Mouse (Mus musculus) C2C12 (cell line): Measurements from ENCODE around the gene Rnft2. TPM values are rescaled to one million over a fixed set of nuclear protein-coding genes. Genes with fewer than 3 reads are reported as not detected.

Source experiments
- H3K27me3 ChIP-seq: one replicate; pipeline ENCODE4 v1.6.1; 2011; ENCODE audit not compliant: control insufficient read depth, insufficient read depth, insufficient read length
- H3K36me3 ChIP-seq: one replicate; pipeline ENCODE4 v1.6.1; 2011; ENCODE audit not compliant: control insufficient read depth, insufficient read depth
- H3K4me3 ChIP-seq: one replicate; pipeline ENCODE4 v1.5.1; 2011; ENCODE audit warnings: mild to moderate bottlenecking, control low read depth; ENCODE audit not compliant: poor library complexity, insufficient read depth, severe bottlenecking
- H3K79me2 ChIP-seq: one replicate; pipeline ENCODE4 v1.6.1; 2011; ENCODE audit not compliant: control insufficient read depth, insufficient read depth
- H3K79me3 ChIP-seq: one replicate; pipeline ENCODE4 v1.6.1; 2011; ENCODE audit warnings: low read depth, control low read depth
- H3ac ChIP-seq: one replicate; pipeline ENCODE3; 2011; ENCODE audit warnings: low read depth; ENCODE audit not compliant: control insufficient read depth, insufficient read length
- CEBPB ChIP-seq: IDR thresholded peaks from one replicate; pipeline ENCODE4 v1.6.1; 2011; ENCODE audit warnings: low read depth, mild to moderate bottlenecking, control low read depth, moderate library complexity
- CTCF ChIP-seq: IDR thresholded peaks from one replicate; pipeline ENCODE4 v1.5.1; 2011; ENCODE audit not compliant: control insufficient read depth, insufficient read depth, insufficient read length
- FOSL1 ChIP-seq: IDR thresholded peaks from one replicate; pipeline ENCODE4 v1.8.0; 2011; ENCODE audit warnings: mild to moderate bottlenecking, low read length; ENCODE audit not compliant: poor library complexity, insufficient read depth, severe bottlenecking
- MAX ChIP-seq: IDR thresholded peaks from one replicate; pipeline ENCODE4 v1.6.1; 2011; ENCODE audit warnings: mild to moderate bottlenecking, control low read depth
- MYOD1 ChIP-seq: IDR thresholded peaks from one replicate; pipeline ENCODE4 v1.6.1; 2011; ENCODE audit warnings: low read depth; ENCODE audit not compliant: control insufficient read depth, insufficient read length
- MYOG ChIP-seq: IDR thresholded peaks from one replicate; pipeline ENCODE4 v1.6.1; 2011; ENCODE audit not compliant: control insufficient read depth, insufficient read length; ENCODE audit errors: extremely low read depth
- USF1 ChIP-seq: IDR thresholded peaks from one replicate; pipeline ENCODE4 v1.6.1; 2011; ENCODE audit warnings: low read depth, mild to moderate bottlenecking, control low read depth, moderate library complexity
- polyA plus RNA-seq: library from polyadenylated mRNA; unstranded; fragments of >200 nt; fragmentation: generic; extraction: Trizol; gene quantifications from one replicate; pipeline ENCODE4 v1.2.1, GENCODE M21; 2012; ENCODE audit warnings: missing spikeins

Gene Rnft2
- polyA plus RNA-seq, 1 experiment, result 1.1 TPM

DNA sequence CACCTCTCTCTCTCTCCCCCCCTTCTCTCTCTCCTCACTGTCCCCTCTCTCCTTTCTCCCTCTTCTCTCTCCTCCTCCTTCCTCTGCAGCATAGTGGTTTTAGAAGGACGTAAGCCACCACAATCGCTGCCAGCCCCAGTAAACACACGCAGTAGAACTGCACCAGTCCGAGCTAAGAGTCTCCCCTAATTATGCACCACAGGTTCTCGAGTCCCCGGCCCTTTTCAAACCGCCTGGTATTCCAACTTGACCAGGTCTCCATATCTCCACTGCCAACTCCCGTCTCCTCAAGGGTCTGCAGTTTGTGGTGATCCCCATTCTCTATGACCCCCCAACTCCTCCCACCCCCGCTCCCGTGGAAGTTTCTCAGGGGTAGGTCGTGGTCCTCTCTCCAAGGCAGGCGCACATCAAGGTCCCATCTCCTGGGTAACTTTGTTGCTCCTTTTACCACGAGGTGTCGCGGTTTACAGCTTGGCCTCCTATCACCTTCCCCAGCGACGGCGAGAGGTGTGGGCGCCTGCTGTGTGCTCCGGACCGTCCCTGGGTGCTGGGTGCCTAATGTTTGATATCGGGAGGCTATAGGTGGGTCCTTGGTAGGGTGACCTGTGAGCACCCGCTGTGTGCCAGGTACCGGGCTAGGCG, 73.9 kb downstream of the Rnft2 start:
- Histone ChIP-seq H3K27me3 (peaks cover 69% of the 10 kb centered on the region), H3K4me3 (no peak overlapping the region), H3K79me3 (no peaks in the 10 kb centered on the region), H3K79me2 (no peaks in the 10 kb centered on the region), H3ac (no peak overlapping the region), H3K36me3 (no peaks in the 10 kb centered on the region)
- TF ChIP-seq FOSL1 (no peak), MYOG (no peak), USF1 (no peak), MAX (no peak), CEBPB (no peak), CTCF (no peak), MYOD1 (no peak)

DNA sequence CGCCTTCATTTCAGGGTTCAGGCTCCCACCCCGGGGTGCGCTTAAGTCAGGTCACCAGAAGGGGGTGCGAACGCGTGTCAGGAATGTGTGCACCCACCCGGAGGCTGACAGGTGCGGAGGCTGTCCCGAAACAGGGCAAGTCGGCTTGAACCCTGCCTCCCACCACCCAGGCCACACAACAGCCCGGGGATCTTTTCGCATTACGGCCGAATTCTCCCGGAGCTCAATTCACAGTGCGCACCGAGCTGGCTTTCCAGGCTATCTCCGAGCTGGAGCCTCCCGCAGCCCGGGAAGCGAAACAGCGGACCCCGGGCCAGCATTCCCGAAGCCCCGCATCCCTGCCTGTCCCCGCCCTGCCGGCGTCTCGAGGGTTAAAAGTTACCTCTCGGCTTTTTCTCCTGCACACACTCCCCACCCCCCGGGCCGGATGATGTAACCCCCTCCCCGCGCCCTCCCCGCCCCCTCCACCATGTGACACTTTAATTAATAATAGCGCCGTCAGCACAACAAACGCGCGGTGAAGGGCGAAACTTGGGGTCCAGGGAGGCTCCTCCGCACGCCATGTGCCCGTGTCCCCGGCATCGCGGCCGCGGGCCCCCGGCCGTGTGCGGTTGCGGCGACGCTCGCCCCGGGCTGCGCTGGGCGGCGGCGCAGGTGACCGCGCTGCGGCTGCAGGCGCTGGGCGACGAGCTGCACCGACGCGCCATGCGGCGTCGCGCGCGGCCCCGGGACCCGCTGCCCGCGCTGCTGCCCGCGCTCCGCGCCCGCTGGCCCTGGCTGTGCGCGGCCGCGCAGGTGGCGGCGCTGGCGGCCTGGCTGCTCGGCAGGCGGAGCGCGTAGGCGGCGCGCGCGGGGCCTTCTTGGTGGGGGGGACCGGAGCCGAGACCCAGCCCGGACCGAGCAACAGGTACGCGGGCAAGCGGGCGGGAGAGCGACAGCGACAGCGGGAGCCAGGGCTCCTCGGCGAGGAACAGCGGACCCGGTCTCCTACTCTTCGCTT, 75.4 kb downstream of the Rnft2 start:
- Histone ChIP-seq H3K79me3 (no peaks in the 10 kb centered on the region), H3K27me3 (peaks cover 73% of the 10 kb centered on the region), H3K79me2 (no peaks in the 10 kb centered on the region), H3K4me3 (no peak overlapping the region), H3K36me3 (no peaks in the 10 kb centered on the region), H3ac (no peak overlapping the region)
- TF ChIP-seq CTCF (no peak), MYOD1 (no peak)

GRCm38 (mm10) chr5:118167561-118167995, 77.3 kb downstream of the Rnft2 start:
- no peak overlapping the region for H3K4me3 ChIP-seq
- H3K79me3 ChIP-seq, result no peaks in the 10 kb centered on the region
- TF ChIP-seq MYOG (no peak), MAX (no peak), MYOD1 (no peak), USF1 (no peak), CTCF (no peak), FOSL1 (no peak), CEBPB (no peak)

GRCm38 (mm10) chr5:118165462-118165861, 79.5 kb downstream of the Rnft2 start:
- Histone ChIP-seq H3K27me3 (peaks cover 60% of the 10 kb centered on the region), H3ac (no peak overlapping the region), H3K79me3 (no peaks in the 10 kb centered on the region), H3K79me2 (no peaks in the 10 kb centered on the region), H3K36me3 (no peaks in the 10 kb centered on the region), H3K4me3 (no peak overlapping the region)
- TF ChIP-seq FOSL1, result no peak
- TF ChIP-seq MYOG, result no peak
- TF ChIP-seq CTCF, result no peak
- no peak for TF ChIP-seq MYOD1
- no peak for TF ChIP-seq MAX
- no peak for TF ChIP-seq USF1
- no peak for TF ChIP-seq CEBPB

More at GRCm38 (mm10) chr5:118167561-118167995, 77.3 kb downstream of the Rnft2 start:
- Histone ChIP-seq H3ac (no peak overlapping the region), H3K79me2 (no peaks in the 10 kb centered on the region), H3K27me3 (peaks cover 75% of the 10 kb centered on the region), H3K36me3 (no peaks in the 10 kb centered on the region)

GRCm38 (mm10) chr5:118164581-118164980, 80.3 kb downstream of the Rnft2 start, which contains the start of gene Hrk:
Gene Hrk (plus strand): TSS chr5:118164648.
- no peak within 1 kb of the TSS for H3ac ChIP-seq
- H3K79me2 ChIP-seq, result no peaks in the 10 kb centered on the region
- H3K4me3 ChIP-seq, result no peak within 1 kb of the TSS
- peaks cover 53% of the 10 kb centered on the region for H3K27me3 ChIP-seq
- no peaks in the 10 kb centered on the region for H3K79me3 ChIP-seq
- TF ChIP-seq USF1 (no peak), MYOD1 (no peak), FOSL1 (no peak), MYOG (no peak), MAX (no peak), CEBPB (no peak), CTCF (no peak)
- no peaks in the 10 kb centered on the region for H3K36me3 ChIP-seq
